In the genomic region with DNA sequence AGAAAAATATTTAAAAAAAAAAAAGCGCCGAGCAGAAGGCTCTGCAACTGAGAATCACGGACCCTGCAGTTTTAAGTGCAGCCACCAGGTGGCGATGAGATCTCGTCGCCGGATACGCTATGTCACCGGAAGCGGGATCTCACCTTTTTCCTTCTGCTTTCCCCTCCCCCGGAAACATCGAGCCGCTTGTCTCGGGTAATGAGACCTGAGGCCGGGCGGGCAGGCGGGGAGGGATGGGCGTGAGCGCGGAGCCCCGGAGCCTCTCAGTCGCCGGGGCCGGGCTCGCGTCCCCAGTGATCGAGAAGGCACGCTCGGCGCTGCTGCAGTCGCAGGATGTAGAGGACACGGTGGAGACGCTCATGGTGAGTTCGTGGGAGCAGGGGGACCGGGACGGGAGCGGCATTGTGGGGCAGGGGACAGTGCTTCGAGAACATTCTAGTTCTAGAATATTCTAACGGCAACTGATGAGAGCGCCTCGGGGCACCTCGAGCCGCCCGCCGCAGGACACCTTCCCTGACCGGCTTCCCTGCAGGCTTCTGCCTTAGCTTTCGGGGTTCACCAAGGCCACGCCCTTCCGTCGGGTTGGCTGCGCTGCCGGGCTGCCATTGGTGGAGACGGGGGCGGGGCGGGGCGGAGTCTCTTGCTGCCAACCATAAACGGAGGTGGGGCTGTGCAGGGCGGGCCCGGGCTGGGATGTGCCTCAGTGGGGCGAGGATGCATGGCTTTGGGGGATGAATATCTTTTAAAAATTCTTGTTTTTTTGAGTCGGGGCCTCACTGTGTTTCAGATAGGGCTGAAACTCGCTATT, we compare ENCODE assay signal across 8 mouse cellular contexts. TPM values are rescaled to one million over a fixed set of nuclear protein-coding genes. Genes with fewer than 3 reads are reported as not detected.
A peak's percentile ranks its signal among the peaks of the same experiment; 100 is the strongest.
DNase-seq lines count a peak whose midpoint lies in the region; ATAC-seq lines count a peak whose summit lies in the region.

A gene (plus strand): TSS at position 164 of the 808 bp plus-strand sequence.

- H3K9me3 ChIP-seq in forebrain, embryonic 11.5 days (ENCODE audit: control insufficient read depth, low read length): no peaks in the 10 kb centered on the region
- no peaks in the 10 kb centered on the region for H3K9me3 ChIP-seq in heart, embryonic 16.5 days (replicated peaks; ENCODE audit: control insufficient read depth, low read length)
- no peaks in the 10 kb centered on the region for H3K9me3 ChIP-seq in liver, embryonic 15.5 days (replicated peaks)
- no peaks in the 10 kb centered on the region for H3K9me3 ChIP-seq in neural tube, embryonic 12.5 days

- H3K4me2 ChIP-seq in forebrain, embryonic 11.5 days (ENCODE audit: low read depth, low read length, severe bottlenecking): peak within 1 kb of the TSS; percentile 62
- H3K4me2 ChIP-seq in heart, embryonic 16.5 days (ENCODE audit: low read depth, low read length): peak within 1 kb of the TSS; percentile 89
- H3K4me2 ChIP-seq in liver, embryonic 15.5 days: peak within 1 kb of the TSS; percentile 96
- H3K4me2 ChIP-seq in neural tube, embryonic 12.5 days (replicated peaks): peak within 1 kb of the TSS; percentile 61

- peak within 1 kb of the TSS; percentile 70 for H3K4me3 ChIP-seq in forebrain, embryonic 11.5 days (ENCODE audit: low read depth, low read length)
- H3K4me3 ChIP-seq in heart, embryonic 16.5 days (ENCODE audit: low read length): peak within 1 kb of the TSS; percentile 97
- peak within 1 kb of the TSS; percentile 91 for H3K4me3 ChIP-seq in liver, embryonic 15.5 days (replicated peaks)
- peak within 1 kb of the TSS; percentile 73 for H3K4me3 ChIP-seq in neural tube, embryonic 12.5 days

- H3K36me3 ChIP-seq in forebrain, embryonic 11.5 days (ENCODE audit: control insufficient read depth, insufficient read depth, low read length): no peaks in the 10 kb centered on the region
- H3K36me3 ChIP-seq in heart, embryonic 16.5 days (ENCODE audit: control insufficient read depth, insufficient read depth): no peaks in the 10 kb centered on the region
- H3K36me3 ChIP-seq in liver, embryonic 15.5 days (replicated peaks): no peaks in the 10 kb centered on the region
- H3K36me3 ChIP-seq in neural tube, embryonic 12.5 days: no peaks in the 10 kb centered on the region

- 2% methylated on average over 62 of the region's 62 CpGs for WGBS in forebrain, embryonic 11.5 days
- WGBS in heart, embryonic 16.5 days: 1% methylated on average over 62 of the region's 62 CpGs
- under 1% methylated on average over 62 of the region's 62 CpGs for WGBS in liver, embryonic 15.5 days (ENCODE audit: insufficient replicate concordance)
- WGBS in neural tube, embryonic 12.5 days: 1% methylated on average over 62 of the region's 62 CpGs

- peak; percentile 86 to 91 for DNase-seq in CD8-positive naive resting alpha-beta T cell, adult 2 months (ENCODE audit: low read depth in 2 of 2, low spot score in 2 of 2)
- peak; percentile 90 for DNase-seq in c-Kit-positive CD71-negative TER-119-negative erythroid progenitor cells, embryonic 14.5 days (ENCODE audit: low read depth)
- DNase-seq in forebrain, embryonic 11.5 days (ENCODE audit: low spot score): peak; percentile 97
- DNase-seq in kidney, postnatal 36 days: peak; percentile 97 to 99
- peak; percentile 91 for DNase-seq in telencephalon, adult 2 months (ENCODE audit: low read depth, low spot score)

- H3K27ac ChIP-seq in forebrain, embryonic 11.5 days (ENCODE audit: low read depth, low read length): peak within 1 kb of the TSS; percentile 90
- peak within 1 kb of the TSS; percentile 99 for H3K27ac ChIP-seq in heart, embryonic 16.5 days (ENCODE audit: low read length)
- H3K27ac ChIP-seq in liver, embryonic 15.5 days (replicated peaks): peak within 1 kb of the TSS; percentile 99
- H3K27ac ChIP-seq in neural tube, embryonic 12.5 days: peak within 1 kb of the TSS; percentile 85

- peak within 1 kb of the TSS; percentile 65 for H3K9ac ChIP-seq in forebrain, embryonic 11.5 days (ENCODE audit: low read length)
- H3K9ac ChIP-seq in heart, embryonic 16.5 days (ENCODE audit: low read length): peak within 1 kb of the TSS; percentile 95
- H3K9ac ChIP-seq in liver, embryonic 15.5 days: peak within 1 kb of the TSS; percentile 90
- peak within 1 kb of the TSS; percentile 79 for H3K9ac ChIP-seq in neural tube, embryonic 12.5 days

- ATAC-seq in forebrain, embryonic 11.5 days (replicated peaks; ENCODE audit: low FRiP score): peak; percentile 98
- peak; percentile 98 for ATAC-seq in heart, embryonic 16.5 days (replicated peaks; ENCODE audit: extremely low read depth, insufficient read depth, low FRiP score)
- ATAC-seq in liver, embryonic 15.5 days (ENCODE audit: insufficient read depth): peak; percentile 79
- ATAC-seq in neural tube, embryonic 12.5 days (ENCODE audit: low FRiP score, low read depth): peak; percentile 99

- H3K4me1 ChIP-seq in forebrain, embryonic 11.5 days (replicated peaks; ENCODE audit: control insufficient read depth, insufficient read depth, low read length): no peaks in the 10 kb centered on the region
- H3K4me1 ChIP-seq in heart, embryonic 16.5 days (ENCODE audit: control insufficient read depth, insufficient read depth, low read length): peaks cover 8% of the 10 kb centered on the region
- H3K4me1 ChIP-seq in liver, embryonic 15.5 days (replicated peaks): peaks cover 55% of the 10 kb centered on the region
- peaks cover 5% of the 10 kb centered on the region; the same call in 1 of the 2 replicates for H3K4me1 ChIP-seq in neural tube, embryonic 12.5 days

- H3K27me3 ChIP-seq in forebrain, embryonic 11.5 days (ENCODE audit: control insufficient read depth, insufficient read depth, low read length): no peaks in the 10 kb centered on the region
- no peaks in the 10 kb centered on the region for H3K27me3 ChIP-seq in heart, embryonic 16.5 days (ENCODE audit: control insufficient read depth, insufficient read depth, low read length)
- H3K27me3 ChIP-seq in liver, embryonic 15.5 days: no peaks in the 10 kb centered on the region
- no peaks in the 10 kb centered on the region for H3K27me3 ChIP-seq in neural tube, embryonic 12.5 days (replicated peaks)

RNA-seq across cellular contexts. Expression of the gene that starts here (rescaled TPM):
- polyA plus RNA-seq in forebrain, embryonic 11.5 days (2014; fragmentation: Nextera tagmentation; extraction: Ambion mirVana): 33.7 and 38.1 TPM in 2 replicates
- 21.9 and 23.0 TPM in 2 replicates for polyA plus RNA-seq in heart, embryonic 16.5 days (2015; fragmentation: Nextera tagmentation; extraction: Ambion mirVana)
- polyA plus RNA-seq in liver, embryonic 15.5 days (2015; fragmentation: Nextera tagmentation; extraction: Ambion mirVana): 130 and 137 TPM in 2 replicates
- polyA plus RNA-seq in neural tube, embryonic 12.5 days (2016; fragmentation: Nextera tagmentation; extraction: Ambion mirVana): 38.2 and 38.6 TPM in 2 replicates

Comparison
In these comparisons a context has a peak if more than half of its experiments do, and no peak if none do; other contexts are left out.
1. Peak in every context shown above with its lines: DNase-seq, ATAC-seq, H3K4me3 ChIP-seq and H3K27ac ChIP-seq.